Mouse (Mus musculus): Measurements from ENCODE around the gene Car5a.

Gene Car5a

GRCm38 (mm10) chr8:121954981-121955555, 10.4 kb upstream of the Car5a start:
- no peak for DNase-seq (ENCODE audit: low read depth)

- no peak for DNase-seq (ENCODE audit: low read depth)
Observed at GRCm38 (mm10) chr8:121953821-121954545, 9.3 kb upstream of the Car5a start.

- DNase-seq (ENCODE audit: low read depth), result no peak
Observed at GRCm38 (mm10) chr8:121952800-121953199, 8.1 kb upstream of the Car5a start.

- DNase-seq (ENCODE audit: low read depth), result no peak
Observed at GRCm38 (mm10) chr8:121952122-121952521, 7.4 kb upstream of the Car5a start.

GRCm38 (mm10) chr8:121951656-121952009, 6.9 kb upstream of the Car5a start:
- DNase-seq (ENCODE audit: low read depth), result no peak

GRCm38 (mm10) chr8:121950749-121951655, 6.3 kb upstream of the Car5a start:
- no peak for DNase-seq (ENCODE audit: low read depth)

GRCm38 (mm10) chr8:121949941-121950748, 5.4 kb upstream of the Car5a start:
- DNase-seq (ENCODE audit: low read depth), result peak; percentile 96

- DNase-seq (ENCODE audit: low read depth), result no peak
Observed at GRCm38 (mm10) chr8:121949222-121949800, 4.6 kb upstream of the Car5a start, which contains the start of gene Banp. Banp (plus strand) TSS chr8:121949750.

- DNase-seq (ENCODE audit: low read depth), result no peak
Observed at GRCm38 (mm10) chr8:121948321-121949145, 3.8 kb upstream of the Car5a start.

GRCm38 (mm10) chr8:121947753-121948141, 3.0 kb upstream of the Car5a start:
- DNase-seq (ENCODE audit: low read depth), result peak; percentile 92

GRCm38 (mm10) chr8:121947047-121947752, 2.5 kb upstream of the Car5a start:
- DNase-seq (ENCODE audit: low read depth), result no peak

- DNase-seq (ENCODE audit: low read depth), result no peak
Observed at GRCm38 (mm10) chr8:121946351-121946750, 1.6 kb upstream of the Car5a start.

- no peak for DNase-seq (ENCODE audit: low read depth)
Observed at GRCm38 (mm10) chr8:121943716-121944115, 988 bp downstream of the Car5a start.

- DNase-seq (ENCODE audit: low read depth), result no peak
Observed at GRCm38 (mm10) chr8:121943057-121943540, 1.6 kb downstream of the Car5a start.

- DNase-seq (ENCODE audit: low read depth), result no peak
Observed at GRCm38 (mm10) chr8:121938732-121939131, 6.0 kb downstream of the Car5a start.

- no peak for DNase-seq (ENCODE audit: low read depth)
Observed at GRCm38 (mm10) chr8:121936391-121936790, 8.3 kb downstream of the Car5a start.

GRCm38 (mm10) chr8:121935341-121936294, 9.1 kb downstream of the Car5a start:
- no peak for DNase-seq (ENCODE audit: low read depth)

- no peak for DNase-seq (ENCODE audit: low read depth)
Observed at GRCm38 (mm10) chr8:121934923-121935322, 9.8 kb downstream of the Car5a start.

GRCm38 (mm10) chr8:121934506-121934905, 10.2 kb downstream of the Car5a start:
- no peak for DNase-seq (ENCODE audit: low read depth)

Measured in c-Kit-positive CD71-negative TER-119-negative erythroid progenitor cells, embryonic 14.5 days (primary cell).